Mouse (Mus musculus) adrenal gland (tissue): ENCODE measurements around the gene Tedc1.
"Not testable (repeated sequence)": the region's sequence is repeated elsewhere in the genome, so short reads cannot be mapped to it uniquely, and the experiment has no call there.

Experiments
- intact Hi-C: fragments of 180-260 bp; cut with DNase I; formaldehyde crosslinking; loops from one replicate; pipeline ENCODE4 v1.15.1; 2025

Gene Tedc1

GRCm38 (mm10) chr12:113188349-113189055 lies 32.3 kb downstream of the Tedc1 start:
- intact Hi-C loops = loop anchor here (5.0 kb wide), 1 partner anchor 41 kb away; the partner anchor contains the start of gene Crip1

- intact Hi-C loops = no loop called here
Measured at GRCm38 (mm10) chr12:113193423-113193822, 37.2 kb downstream of the Tedc1 start.

- intact Hi-C loops = not testable (repeated sequence)
Measured at GRCm38 (mm10) chr12:113199132-113199531, 42.9 kb downstream of the Tedc1 start.

- intact Hi-C loops = no loop called here
Measured at GRCm38 (mm10) chr12:113201301-113201700, 45.1 kb downstream of the Tedc1 start.

- intact Hi-C loops = no loop called here
Measured at GRCm38 (mm10) chr12:113202008-113202407, 45.8 kb downstream of the Tedc1 start.

- intact Hi-C loops = no loop called here
Measured at GRCm38 (mm10) chr12:113203522-113203921, 47.3 kb downstream of the Tedc1 start.

GRCm38 (mm10) chr12:113205251-113205942 lies 49.2 kb downstream of the Tedc1 start:
- intact Hi-C loops = loop anchor here (5.0 kb wide), 1 partner anchor 58 kb away; the partner anchor contains the start of gene Crip1

GRCm38 (mm10) chr12:113207737-113208136 lies 51.5 kb downstream of the Tedc1 start:
- intact Hi-C loops = loop anchor here (5.0 kb wide), 1 partner anchor 60 kb away; the partner anchor contains the start of gene Crip1

- intact Hi-C loops = no loop called here
Measured at GRCm38 (mm10) chr12:113210586-113211378, 54.6 kb downstream of the Tedc1 start.

GRCm38 (mm10) chr12:113211772-113212171 lies 55.6 kb downstream of the Tedc1 start:
- intact Hi-C loops = no loop called here

GRCm38 (mm10) chr12:113212326-113212924 lies 56.2 kb downstream of the Tedc1 start:
- intact Hi-C loops = no loop called here

- intact Hi-C loops = no loop called here
Measured at GRCm38 (mm10) chr12:113213226-113213625, 57.0 kb downstream of the Tedc1 start.

- intact Hi-C loops = no loop called here
Measured at GRCm38 (mm10) chr12:113214072-113214808, 58.0 kb downstream of the Tedc1 start.

GRCm38 (mm10) chr12:113214972-113215666 lies 58.9 kb downstream of the Tedc1 start:
- intact Hi-C loops = no loop called here
